Mouse (Mus musculus): ENCODE measurements at regions not wholly inside any gene's neighbourhood (a gene's known extent, or its start where the extent isn't known, plus 50 kb on each side); places are given as distances from the start of the nearest gene placed in this dataset.

GRCm38 (mm10) chr14:116586742-116587141 lies 338.4 kb upstream of the Gpc6 start:
- Histone ChIP-seq H3K4me2 (ENCODE audit: low read length) (no peak overlapping the region), H3K36me3 (ENCODE audit: control insufficient read depth, insufficient read depth, low read length) (no peaks in the 10 kb centered on the region), H3K27me3 (replicated peaks; ENCODE audit: control insufficient read depth, insufficient read depth, low read length) (no peaks in the 10 kb centered on the region), H3K9me3 (replicated peaks; ENCODE audit: control insufficient read depth, low read length) (no peaks in the 10 kb centered on the region), H3K4me1 (ENCODE audit: control insufficient read depth, insufficient read depth, low read length) (no peaks in the 10 kb centered on the region), H3K4me3 (ENCODE audit: low read depth, low read length) (no peak overlapping the region), H3K9ac (ENCODE audit: low read length) (no peak overlapping the region), H3K27ac (ENCODE audit: low read depth, low read length) (no peak overlapping the region)
- DNase-seq (ENCODE audit: low spot score) (no peak), ATAC-seq (no peak)
- 90% methylated on average over 4 of the region's 4 CpGs for WGBS

DNA sequence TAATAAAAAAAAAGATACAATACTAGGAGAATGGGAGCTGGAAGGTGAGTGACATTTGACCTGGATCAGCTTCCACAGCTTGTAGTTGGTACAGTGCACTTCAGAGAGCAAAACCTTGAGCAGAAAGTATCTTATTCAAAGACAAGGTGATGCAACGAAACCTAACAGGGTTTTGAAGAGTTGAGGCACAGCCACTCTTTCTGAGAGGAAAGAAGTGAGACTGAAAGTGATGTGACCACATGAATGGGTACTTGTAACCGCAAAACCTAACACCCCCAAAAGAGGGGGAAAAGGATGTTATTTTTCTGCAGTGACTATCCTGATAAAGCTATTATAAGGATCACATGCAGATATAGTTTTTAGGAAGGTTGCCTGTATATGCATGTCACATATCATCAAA lies 335.6 kb upstream of the Gpc6 start:
- Histone ChIP-seq H3K4me3 (ENCODE audit: low read depth, low read length) (no peak overlapping the region), H3K9me3 (replicated peaks; ENCODE audit: control insufficient read depth, low read length) (no peaks in the 10 kb centered on the region), H3K36me3 (ENCODE audit: control insufficient read depth, insufficient read depth, low read length) (no peaks in the 10 kb centered on the region), H3K27me3 (replicated peaks; ENCODE audit: control insufficient read depth, insufficient read depth, low read length) (no peaks in the 10 kb centered on the region), H3K27ac (ENCODE audit: low read depth, low read length) (no peak overlapping the region), H3K4me1 (ENCODE audit: control insufficient read depth, insufficient read depth, low read length) (no peaks in the 10 kb centered on the region), H3K9ac (ENCODE audit: low read length) (no peak overlapping the region), H3K4me2 (ENCODE audit: low read length) (no peak overlapping the region)
- no peak for ATAC-seq
- no peak for DNase-seq (ENCODE audit: low spot score)
- WGBS, result 93% methylated on average over 2 of the region's 2 CpGs

GRCm38 (mm10) chr14:116590111-116590510 lies 335.0 kb upstream of the Gpc6 start:
- Histone ChIP-seq H3K4me3 (ENCODE audit: low read depth, low read length) (no peak overlapping the region), H3K27ac (ENCODE audit: low read depth, low read length) (no peak overlapping the region), H3K9ac (ENCODE audit: low read length) (no peak overlapping the region), H3K4me1 (ENCODE audit: control insufficient read depth, insufficient read depth, low read length) (no peaks in the 10 kb centered on the region), H3K9me3 (replicated peaks; ENCODE audit: control insufficient read depth, low read length) (no peaks in the 10 kb centered on the region), H3K4me2 (ENCODE audit: low read length) (no peak overlapping the region), H3K36me3 (ENCODE audit: control insufficient read depth, insufficient read depth, low read length) (no peaks in the 10 kb centered on the region), H3K27me3 (replicated peaks; ENCODE audit: control insufficient read depth, insufficient read depth, low read length) (no peaks in the 10 kb centered on the region)
- ATAC-seq, result no peak
- no peak for DNase-seq (ENCODE audit: low spot score)
- WGBS, result 95% methylated on average over 3 of the region's 3 CpGs

- Histone ChIP-seq H3K27me3 (replicated peaks; ENCODE audit: control insufficient read depth, insufficient read depth, low read length) (no peaks in the 10 kb centered on the region), H3K36me3 (ENCODE audit: control insufficient read depth, insufficient read depth, low read length) (no peaks in the 10 kb centered on the region), H3K4me1 (ENCODE audit: control insufficient read depth, insufficient read depth, low read length) (no peaks in the 10 kb centered on the region), H3K9ac (ENCODE audit: low read length) (no peak overlapping the region), H3K27ac (ENCODE audit: low read depth, low read length) (no peak overlapping the region), H3K4me2 (ENCODE audit: low read length) (no peak overlapping the region), H3K9me3 (replicated peaks; ENCODE audit: control insufficient read depth, low read length) (no peaks in the 10 kb centered on the region), H3K4me3 (ENCODE audit: low read depth, low read length) (no peak overlapping the region)
- DNase-seq (ENCODE audit: low spot score) (no peak), ATAC-seq (no peak)
- WGBS, result 97% methylated on average over 2 of the region's 2 CpGs
Measured at GRCm38 (mm10) chr14:116608130-116608529, 317.0 kb upstream of the Gpc6 start.

- no peak for DNase-seq (ENCODE audit: low spot score)
- no peak overlapping the region for H3K4me3 ChIP-seq (ENCODE audit: low read depth, low read length)
- no peak for ATAC-seq
- no peaks in the 10 kb centered on the region for H3K9me3 ChIP-seq (replicated peaks; ENCODE audit: control insufficient read depth, low read length)
- 88% methylated on average over 3 of the region's 3 CpGs for WGBS
- no peak overlapping the region for H3K4me2 ChIP-seq (ENCODE audit: low read length)
- no peaks in the 10 kb centered on the region for H3K4me1 ChIP-seq (ENCODE audit: control insufficient read depth, insufficient read depth, low read length)
- H3K27me3 ChIP-seq (replicated peaks; ENCODE audit: control insufficient read depth, insufficient read depth, low read length), result no peaks in the 10 kb centered on the region
- H3K9ac ChIP-seq (ENCODE audit: low read length), result no peak overlapping the region
- H3K36me3 ChIP-seq (ENCODE audit: control insufficient read depth, insufficient read depth, low read length), result no peaks in the 10 kb centered on the region
- no peak overlapping the region for H3K27ac ChIP-seq (ENCODE audit: low read depth, low read length)
Measured at GRCm38 (mm10) chr14:116611210-116611609, 313.9 kb upstream of the Gpc6 start.

- no peak overlapping the region for H3K27ac ChIP-seq (ENCODE audit: low read depth, low read length)
- no peak overlapping the region for H3K4me2 ChIP-seq (ENCODE audit: low read length)
- no peak overlapping the region for H3K9ac ChIP-seq (ENCODE audit: low read length)
- WGBS, result 75% methylated on average over 2 of the region's 2 CpGs
- ATAC-seq (no peak), DNase-seq (ENCODE audit: low spot score) (no peak)
- H3K9me3 ChIP-seq (replicated peaks; ENCODE audit: control insufficient read depth, low read length), result no peaks in the 10 kb centered on the region
- H3K27me3 ChIP-seq (replicated peaks; ENCODE audit: control insufficient read depth, insufficient read depth, low read length), result no peaks in the 10 kb centered on the region
- no peaks in the 10 kb centered on the region for H3K4me1 ChIP-seq (ENCODE audit: control insufficient read depth, insufficient read depth, low read length)
- no peaks in the 10 kb centered on the region for H3K36me3 ChIP-seq (ENCODE audit: control insufficient read depth, insufficient read depth, low read length)
- H3K4me3 ChIP-seq (ENCODE audit: low read depth, low read length), result no peak overlapping the region
Measured at GRCm38 (mm10) chr14:116632181-116632580, 292.9 kb upstream of the Gpc6 start.

- no peak overlapping the region for H3K9ac ChIP-seq (ENCODE audit: low read length)
- H3K4me3 ChIP-seq (ENCODE audit: low read depth, low read length), result no peak overlapping the region
- no peak for DNase-seq (ENCODE audit: low spot score)
- no peaks in the 10 kb centered on the region for H3K9me3 ChIP-seq (replicated peaks; ENCODE audit: control insufficient read depth, low read length)
- no peak overlapping the region for H3K4me2 ChIP-seq (ENCODE audit: low read length)
- no peak overlapping the region for H3K27ac ChIP-seq (ENCODE audit: low read depth, low read length)
- H3K4me1 ChIP-seq (ENCODE audit: control insufficient read depth, insufficient read depth, low read length), result no peaks in the 10 kb centered on the region
- H3K27me3 ChIP-seq (replicated peaks; ENCODE audit: control insufficient read depth, insufficient read depth, low read length), result no peaks in the 10 kb centered on the region
- no peak for ATAC-seq
- H3K36me3 ChIP-seq (ENCODE audit: control insufficient read depth, insufficient read depth, low read length), result no peaks in the 10 kb centered on the region
Measured at GRCm38 (mm10) chr14:116642091-116642490, 283.0 kb upstream of the Gpc6 start.

DNA sequence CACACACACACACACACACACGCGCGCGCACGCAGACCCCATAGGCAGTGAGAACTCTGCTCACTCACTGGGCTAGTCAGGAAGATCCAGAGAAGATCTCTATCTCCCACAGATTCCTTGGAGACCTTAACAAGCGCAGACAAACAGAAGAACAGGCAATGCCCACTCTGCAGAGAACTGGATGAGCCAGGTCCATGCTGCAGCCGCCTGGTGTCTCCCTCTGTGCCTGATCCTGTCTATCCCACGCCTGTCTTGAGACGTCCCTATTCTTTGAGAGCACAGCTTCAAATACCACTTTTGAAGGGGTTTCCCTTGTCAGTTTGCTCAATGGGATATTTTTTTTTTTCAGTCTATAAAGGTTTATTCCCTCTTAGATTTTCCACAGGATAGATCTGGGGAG lies 273.2 kb upstream of the Gpc6 start:
- no peak overlapping the region for H3K27ac ChIP-seq (ENCODE audit: low read depth, low read length)
- no peak for ATAC-seq
- WGBS, result 83% methylated on average over 9 of the region's 9 CpGs

DNA sequence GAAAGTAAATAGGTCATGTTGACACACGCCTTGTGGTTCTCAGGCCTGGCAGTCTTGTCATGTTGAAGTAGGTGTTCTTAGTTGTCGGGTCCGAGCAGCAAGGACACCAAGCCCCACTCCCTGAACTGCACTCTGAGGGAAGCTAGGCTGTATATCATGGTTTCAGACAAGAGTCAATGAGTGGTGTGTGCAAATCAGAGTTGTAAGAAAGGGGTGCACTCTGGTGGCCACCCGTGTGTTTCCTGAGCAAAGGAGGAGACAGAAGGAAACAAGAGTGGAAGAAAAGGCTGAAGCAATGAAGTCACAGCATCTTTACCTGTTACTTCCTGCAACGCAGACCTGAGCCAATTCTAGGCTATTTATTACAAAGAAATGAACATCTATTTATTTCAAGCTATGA lies 241.2 kb upstream of the Gpc6 start:
- H3K4me2 ChIP-seq (ENCODE audit: low read length), result no peak overlapping the region
- DNase-seq (ENCODE audit: low spot score) (no peak), ATAC-seq (no peak)
- H3K4me3 ChIP-seq (ENCODE audit: low read depth, low read length), result no peak overlapping the region
- no peaks in the 10 kb centered on the region for H3K36me3 ChIP-seq (ENCODE audit: control insufficient read depth, insufficient read depth, low read length)
- H3K4me1 ChIP-seq (ENCODE audit: control insufficient read depth, insufficient read depth, low read length), result no peaks in the 10 kb centered on the region
- H3K27me3 ChIP-seq (replicated peaks; ENCODE audit: control insufficient read depth, insufficient read depth, low read length), result no peaks in the 10 kb centered on the region
- H3K27ac ChIP-seq (ENCODE audit: low read depth, low read length), result no peak overlapping the region
- WGBS, result 89% methylated on average over 5 of the region's 5 CpGs
- no peaks in the 10 kb centered on the region for H3K9me3 ChIP-seq (replicated peaks; ENCODE audit: control insufficient read depth, low read length)
- H3K9ac ChIP-seq (ENCODE audit: low read length), result no peak overlapping the region

More for the DNA sequence above, 273.2 kb upstream of the Gpc6 start:
- H3K27me3 ChIP-seq (replicated peaks; ENCODE audit: control insufficient read depth, insufficient read depth, low read length), result no peaks in the 10 kb centered on the region
- H3K36me3 ChIP-seq (ENCODE audit: control insufficient read depth, insufficient read depth, low read length), result no peaks in the 10 kb centered on the region
- no peak overlapping the region for H3K9ac ChIP-seq (ENCODE audit: low read length)
- DNase-seq (ENCODE audit: low spot score), result no peak
- no peaks in the 10 kb centered on the region for H3K9me3 ChIP-seq (replicated peaks; ENCODE audit: control insufficient read depth, low read length)
- H3K4me1 ChIP-seq (ENCODE audit: control insufficient read depth, insufficient read depth, low read length), result no peaks in the 10 kb centered on the region
- no peak overlapping the region for H3K4me2 ChIP-seq (ENCODE audit: low read length)
- no peak overlapping the region for H3K4me3 ChIP-seq (ENCODE audit: low read depth, low read length)

DNA sequence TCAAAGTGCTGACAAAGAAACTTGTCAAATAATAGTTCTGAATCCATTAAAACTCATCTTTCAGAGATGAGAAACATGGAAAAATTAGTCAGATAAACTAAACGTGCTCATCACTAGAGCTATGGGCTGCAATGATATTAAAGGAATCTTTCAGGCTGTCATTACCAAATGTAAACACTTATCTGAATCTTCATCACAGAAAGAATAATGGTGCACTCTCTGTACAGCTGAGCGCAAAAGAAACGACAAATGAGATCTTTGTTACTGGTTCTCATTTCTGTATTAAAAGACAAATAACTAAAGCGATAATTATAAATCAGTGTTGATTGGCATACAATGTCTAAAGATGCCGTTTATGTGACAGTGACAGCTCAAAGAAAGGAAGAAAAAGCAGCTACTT lies 227.4 kb upstream of the Gpc6 start:
- Histone ChIP-seq H3K4me2 (ENCODE audit: low read length) (no peak overlapping the region), H3K4me1 (ENCODE audit: control insufficient read depth, insufficient read depth, low read length) (no peaks in the 10 kb centered on the region), H3K27me3 (replicated peaks; ENCODE audit: control insufficient read depth, insufficient read depth, low read length) (no peaks in the 10 kb centered on the region), H3K9me3 (replicated peaks; ENCODE audit: control insufficient read depth, low read length) (no peaks in the 10 kb centered on the region), H3K27ac (ENCODE audit: low read depth, low read length) (no peak overlapping the region), H3K4me3 (ENCODE audit: low read depth, low read length) (no peak overlapping the region), H3K9ac (ENCODE audit: low read length) (no peak overlapping the region), H3K36me3 (ENCODE audit: control insufficient read depth, insufficient read depth, low read length) (no peaks in the 10 kb centered on the region)
- 60% methylated on average over 5 of the region's 5 CpGs for WGBS
- ATAC-seq (peak; percentile 70), DNase-seq (ENCODE audit: low spot score) (peak; percentile 33)

All from forebrain, embryonic 14.5 days (tissue).